Mouse (Mus musculus) gastrocnemius, adult 8-10 months (tissue): ENCODE data around the gene Mapkapk3. TPM values are rescaled to one million over a fixed set of nuclear protein-coding genes. Genes with fewer than 3 reads are reported as not detected.

Experiments
- DNase-seq, 2 experiments: peaks; one replicate each; pipeline ENCODE4 v3.0.0; 2022; ENCODE audit warnings: low spot score in 2 of 2
- total RNA-seq, 4 experiments: library from RNA; stranded (reverse); gene quantifications; 2 replicates each; pipeline ENCODE4 v1.2.4; 2022

The Mapkapk3 gene
- total RNA-seq, 4 experiments from 2014 or later, result 33.6 to 41.0 (median 36.0) TPM

DNA sequence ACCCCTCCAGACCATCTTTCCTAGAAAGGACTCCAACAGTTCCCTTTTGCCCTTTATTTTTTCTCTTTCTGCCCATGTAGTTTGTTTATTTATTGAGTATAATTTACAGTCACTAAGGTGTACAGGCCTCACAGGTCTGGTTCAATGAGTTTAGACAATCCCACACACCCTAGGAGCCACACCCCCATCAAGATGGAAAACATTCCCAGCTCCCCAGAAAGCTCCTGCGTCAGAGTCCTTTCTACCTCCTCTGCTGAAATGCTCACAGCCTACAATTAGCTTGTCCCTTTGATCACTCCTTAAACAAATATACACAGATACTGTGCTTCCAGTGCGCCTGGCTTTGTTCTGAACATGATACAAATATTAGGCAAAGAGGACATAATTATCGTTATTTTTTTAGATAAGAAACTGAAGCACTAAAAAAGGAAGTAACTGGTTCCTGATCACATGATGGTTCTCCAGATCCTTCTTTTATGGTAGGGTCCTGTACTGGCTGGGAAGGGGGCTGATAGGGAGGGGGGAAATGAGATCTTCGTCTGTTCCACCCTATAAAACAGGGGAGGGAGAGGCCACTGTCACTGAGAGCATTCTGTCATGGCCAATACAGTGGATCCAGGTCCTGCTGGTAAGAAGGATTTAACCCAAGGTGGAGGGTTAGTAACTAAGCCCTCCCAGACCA, 21.8 kb downstream of the Mapkapk3 start:
- no peak for DNase-seq

DNA sequence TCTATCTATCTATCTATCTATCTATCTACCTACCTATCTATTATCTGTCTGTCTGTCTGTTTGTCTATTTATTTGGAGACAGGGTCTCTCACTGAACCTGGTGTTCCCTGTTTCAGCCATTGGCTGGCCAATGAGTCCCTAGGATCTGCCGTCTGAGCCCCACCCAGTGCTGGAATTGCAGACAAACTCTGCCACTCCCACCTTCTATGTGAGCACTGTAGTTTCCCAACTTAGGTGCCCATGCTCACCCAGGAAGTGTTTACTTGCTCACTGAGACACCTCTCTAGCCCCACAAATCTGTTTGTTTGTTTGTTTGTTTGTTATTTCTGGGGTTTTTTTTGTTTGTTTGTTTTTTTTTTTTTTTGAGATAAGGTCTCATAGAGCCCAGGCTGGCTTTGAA, 22.6 kb downstream of the Mapkapk3 start:
- DNase-seq, result no peak

DNA sequence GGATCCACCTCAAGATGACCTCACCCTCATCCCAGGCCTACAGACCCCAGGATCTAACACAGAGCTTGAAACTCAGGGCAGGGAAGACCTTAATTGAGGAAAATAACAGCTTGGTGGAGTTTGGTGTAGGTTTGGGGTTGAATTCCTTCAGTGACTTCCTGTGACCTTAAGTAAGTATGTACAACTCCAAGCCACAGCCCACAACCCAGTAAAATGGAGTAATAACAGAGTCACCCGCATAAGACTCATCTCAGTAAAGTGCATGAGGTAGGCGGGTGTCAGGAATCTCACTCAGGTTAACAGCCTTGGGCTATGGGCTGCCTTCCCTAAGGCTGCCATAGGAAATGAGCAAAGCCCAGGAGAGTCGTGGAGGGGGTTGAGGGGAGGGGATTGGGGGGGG, 24.9 kb downstream of the Mapkapk3 start:
- no peak for DNase-seq

DNA sequence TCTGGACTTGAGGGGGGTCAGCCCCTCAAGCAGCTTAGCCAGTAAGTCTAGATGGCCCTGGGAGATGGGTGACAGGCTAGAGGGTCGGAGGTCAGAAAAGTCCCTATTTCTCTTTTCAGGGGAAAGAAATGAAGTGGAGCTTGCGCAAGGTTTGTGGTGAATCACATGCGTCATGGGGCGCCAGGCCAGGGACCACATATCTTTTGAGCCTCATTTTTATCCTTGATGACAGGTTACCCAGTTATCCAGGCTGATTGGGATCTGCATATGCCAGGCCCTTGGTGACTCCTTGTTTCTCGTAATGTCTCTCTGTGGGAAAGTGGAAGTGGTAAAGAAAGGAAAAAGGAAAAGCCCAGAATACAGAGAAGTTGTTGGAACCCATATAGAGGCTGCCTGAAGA, 25.8 kb downstream of the Mapkapk3 start:
- no peak for DNase-seq

DNA sequence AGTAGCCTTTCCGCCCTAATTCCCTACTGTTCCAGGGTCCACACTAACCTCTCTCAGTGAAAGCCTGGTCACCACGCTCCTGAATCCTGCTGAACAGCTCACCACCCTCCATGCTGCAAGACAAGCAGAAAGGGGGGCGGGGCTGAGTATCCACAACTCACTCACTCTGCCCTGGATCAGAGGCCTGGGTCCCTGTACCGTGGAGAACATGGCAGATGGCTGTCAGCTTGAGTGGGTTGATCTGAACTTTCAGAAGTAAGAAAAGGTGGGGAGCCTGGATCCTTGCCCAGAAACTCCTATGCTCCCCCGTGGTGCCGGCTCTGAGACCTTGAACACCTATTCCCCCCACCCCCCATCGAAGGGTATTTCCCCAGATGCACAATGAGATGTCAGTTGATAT, 27.3 kb downstream of the Mapkapk3 start:
- DNase-seq, result no peak

DNA sequence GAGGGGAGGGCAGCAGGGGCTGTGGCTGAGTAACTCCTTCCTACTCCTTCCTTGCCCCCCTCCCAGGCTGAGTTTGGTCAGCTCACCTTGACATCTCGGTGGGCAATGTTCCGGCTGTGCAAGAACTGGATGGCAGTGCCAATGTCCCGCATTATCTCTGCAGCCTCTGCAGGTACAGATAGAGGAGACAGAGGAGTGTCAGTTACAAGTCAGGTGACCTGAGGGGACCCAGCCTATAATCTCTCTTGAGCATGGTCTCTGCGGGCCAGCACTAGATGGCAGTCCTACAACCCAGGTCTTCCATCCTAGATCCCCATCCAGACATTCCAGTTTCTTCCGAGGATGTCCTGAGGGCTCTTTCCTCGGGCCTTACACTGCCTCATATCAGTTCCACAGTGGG, 27.9 kb downstream of the Mapkapk3 start:
- no peak for DNase-seq

DNA sequence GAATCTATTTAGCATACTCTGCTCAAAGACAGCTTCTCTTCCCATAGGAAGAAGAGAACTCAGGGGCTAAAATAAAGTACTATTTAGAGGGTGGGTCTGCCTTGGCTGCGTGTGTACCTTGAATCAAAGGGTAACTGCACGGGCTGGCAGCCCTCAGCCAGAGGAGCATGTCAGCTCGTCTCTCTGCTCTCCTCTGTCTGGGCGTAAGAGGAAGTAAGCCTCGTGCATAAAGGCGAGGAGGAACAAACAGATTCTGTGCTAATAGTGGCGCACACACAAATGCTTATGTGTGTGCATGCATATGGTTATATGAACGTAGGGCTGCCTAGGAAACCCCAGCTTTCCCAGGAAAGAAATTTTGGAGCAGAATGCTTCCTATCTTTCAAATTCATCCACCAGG, 28.8 kb downstream of the Mapkapk3 start:
- no peak for DNase-seq

DNA sequence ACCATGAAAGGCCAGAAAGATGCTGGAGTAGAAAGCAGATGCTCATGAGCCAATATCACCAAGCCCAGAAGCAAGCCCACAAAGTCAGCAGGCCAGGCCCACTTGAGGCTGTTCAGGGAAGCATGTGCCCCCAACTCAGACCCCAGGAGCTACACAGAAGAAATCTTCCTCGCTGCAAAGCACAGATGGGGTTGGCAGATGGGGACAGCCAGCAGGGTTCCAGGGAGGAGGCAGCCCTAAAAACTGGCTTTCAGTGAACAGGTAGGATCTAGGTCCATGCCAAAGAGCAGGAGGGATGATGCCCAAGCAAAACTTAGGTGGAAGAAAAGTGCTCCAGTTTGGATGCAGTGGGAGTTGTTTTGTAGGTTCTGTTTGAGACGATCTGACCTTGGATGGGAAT, 29.2 kb downstream of the Mapkapk3 start:
- DNase-seq, result no peak

DNA sequence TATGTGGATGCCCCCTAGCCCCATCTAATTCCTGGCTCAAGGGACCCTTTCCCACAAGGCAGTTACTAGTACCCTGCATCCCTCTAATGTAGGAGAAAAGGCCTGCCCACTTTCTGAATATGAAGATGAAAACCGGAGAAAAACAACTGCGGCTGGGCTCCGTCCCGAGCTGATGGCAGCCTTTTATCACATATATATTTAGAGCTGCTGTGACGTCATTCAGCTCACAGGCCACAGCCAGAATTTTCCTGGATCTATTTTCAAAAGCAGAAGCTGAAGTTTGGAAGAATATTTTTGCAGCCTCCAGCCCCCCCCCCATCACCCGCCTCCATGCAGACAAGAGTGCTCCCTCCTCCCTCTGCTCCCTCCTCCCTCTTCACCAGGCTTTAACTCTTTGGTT, 30.1 kb downstream of the Mapkapk3 start:
- no peak for DNase-seq

DNA sequence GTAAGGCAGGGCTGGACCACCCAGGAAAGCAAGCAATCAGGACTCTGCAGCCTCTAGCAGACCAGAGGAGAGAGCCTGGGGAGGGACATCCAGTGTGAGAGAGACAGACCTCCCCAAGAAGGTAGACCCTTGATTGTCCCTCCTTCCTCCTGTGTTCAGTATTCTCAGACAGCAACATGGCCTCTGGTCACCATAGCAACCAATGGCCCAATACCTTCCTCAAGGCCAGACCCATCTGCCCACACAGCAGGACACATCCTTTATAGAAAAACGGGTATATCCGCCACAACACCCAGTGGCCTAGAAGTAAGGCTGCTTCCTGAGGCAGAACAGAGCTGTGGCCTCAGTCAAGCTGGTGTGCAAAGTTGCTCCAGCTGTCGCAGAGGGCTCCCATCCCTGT, 34.1 kb downstream of the Mapkapk3 start:
- no peak for DNase-seq

DNA sequence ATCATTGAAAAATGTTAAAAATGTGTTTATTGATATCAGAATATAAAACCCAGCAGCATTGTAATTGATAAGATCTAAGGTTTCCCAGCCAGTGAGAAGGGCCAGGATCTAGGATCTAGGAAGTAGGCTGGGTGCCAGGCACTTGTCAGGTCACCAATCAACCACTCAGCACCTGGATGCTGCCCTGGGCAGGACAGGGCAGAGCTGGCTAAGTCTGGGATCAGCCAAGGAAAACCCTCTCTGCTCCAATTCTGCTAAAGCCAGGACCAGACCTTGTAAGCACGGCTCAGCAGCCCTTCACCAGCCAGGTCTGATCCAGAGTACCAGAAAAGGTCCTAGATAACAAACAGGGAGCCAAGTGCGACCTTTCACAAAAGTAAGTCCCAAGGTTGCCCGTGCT, 34.8 kb downstream of the Mapkapk3 start:
- DNase-seq, result peak in 1 of 2 experiments; percentile 47

DNA sequence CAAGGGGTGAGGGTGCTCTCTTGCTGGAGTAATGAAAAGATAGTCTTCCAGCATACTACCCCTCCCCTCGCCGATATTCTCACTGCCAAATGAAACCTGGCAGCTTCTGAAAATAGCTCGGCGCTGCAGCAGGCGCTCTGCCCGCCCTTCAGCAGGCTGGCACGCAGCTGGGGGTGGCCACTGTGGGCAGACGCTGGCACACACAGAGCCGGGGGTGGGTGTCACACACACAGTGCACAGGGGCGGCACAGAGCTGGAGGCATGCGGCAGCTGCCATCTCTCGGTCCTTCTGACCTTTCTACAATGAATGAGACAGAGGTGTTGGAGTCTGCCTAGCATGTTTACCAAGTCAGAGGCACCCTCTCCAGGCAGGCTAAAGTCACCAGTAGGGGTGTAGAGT, 35.2 kb downstream of the Mapkapk3 start:
- peak; percentile 57 to 70 for DNase-seq

DNA sequence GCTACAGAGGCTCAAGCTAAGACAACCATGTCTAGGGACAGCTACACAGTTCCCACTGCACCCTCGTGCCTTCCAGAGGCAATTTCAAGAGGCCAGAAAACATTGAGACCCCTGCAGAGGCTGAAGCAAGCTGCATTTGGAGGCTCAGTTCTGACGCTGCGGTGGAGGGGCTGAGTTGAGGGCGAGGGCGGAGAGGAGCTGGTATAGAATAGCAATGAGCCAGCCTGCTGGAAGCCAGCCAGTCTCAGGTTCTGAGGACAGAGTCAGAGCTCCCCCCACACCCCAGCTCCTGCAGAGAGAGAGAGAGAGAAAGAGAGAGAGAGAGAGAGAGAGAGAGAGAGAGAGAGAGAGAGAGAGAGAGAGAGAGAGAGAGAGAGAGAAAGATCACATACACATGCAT, 37.5 kb downstream of the Mapkapk3 start:
- DNase-seq, result no peak

DNA sequence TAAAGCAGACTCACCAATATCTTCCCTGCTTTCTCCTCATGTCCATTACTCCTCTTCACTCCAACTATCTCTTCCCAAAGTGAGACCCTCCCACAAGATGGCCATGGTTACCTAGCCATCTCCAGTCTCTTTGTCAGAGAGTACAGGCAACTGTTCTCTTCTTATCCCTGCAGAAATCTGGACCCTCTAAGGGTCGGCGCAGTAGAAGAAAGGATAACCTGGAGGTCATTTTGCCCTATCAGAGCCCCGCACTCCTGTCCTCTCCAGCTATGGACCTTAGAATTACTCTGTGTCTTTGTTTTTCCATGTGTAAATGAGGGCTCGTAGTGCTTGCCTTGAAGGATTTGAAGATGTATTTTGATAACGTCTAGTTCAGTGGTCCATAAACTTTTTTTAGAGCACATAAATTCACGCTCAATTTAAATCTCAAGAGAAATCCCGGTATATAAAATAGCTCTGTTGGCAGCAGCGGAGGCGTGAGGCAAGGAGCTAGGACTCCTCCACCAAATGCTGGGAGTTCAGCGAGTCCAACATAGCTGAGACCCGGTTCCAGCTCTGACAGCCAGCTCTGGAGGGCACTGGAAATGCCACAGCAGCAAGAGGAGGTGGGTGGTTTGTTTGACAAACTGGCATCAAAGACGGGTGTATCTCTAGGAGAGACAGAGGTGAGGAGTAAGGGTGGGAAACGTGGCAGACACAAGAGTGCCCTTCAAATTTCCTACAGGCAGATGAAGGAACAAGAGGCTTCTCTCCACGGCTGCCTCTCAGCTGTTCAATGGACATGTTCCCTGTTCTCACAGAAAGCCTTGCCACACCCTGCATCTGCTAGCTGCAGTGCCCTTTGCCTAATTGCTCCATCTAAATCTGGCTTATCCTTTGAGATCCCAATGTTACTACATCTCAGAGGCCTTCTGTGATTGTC, 39.0 kb downstream of the Mapkapk3 start:
- no peak for DNase-seq

DNA sequence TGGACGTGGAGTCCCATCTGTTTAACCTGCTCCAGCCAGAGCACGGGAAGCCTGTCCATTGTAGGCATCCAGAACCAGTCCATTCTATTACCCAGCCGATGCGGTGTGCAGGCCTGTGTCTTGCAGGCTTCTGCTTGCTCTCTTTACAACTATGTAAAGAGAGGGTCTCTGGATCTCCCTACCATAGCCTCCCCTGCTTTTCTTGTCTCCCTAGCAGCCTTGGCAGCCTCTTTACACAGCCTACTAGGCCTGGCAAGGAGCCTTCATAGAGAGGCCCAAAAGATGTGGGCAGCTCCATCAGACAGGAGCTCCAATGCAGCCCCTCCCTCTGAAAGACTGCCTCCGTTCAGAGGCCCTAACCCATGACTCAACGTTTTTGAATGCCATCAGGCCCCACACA, 40.5 kb downstream of the Mapkapk3 start:
- DNase-seq, result no peak

DNA sequence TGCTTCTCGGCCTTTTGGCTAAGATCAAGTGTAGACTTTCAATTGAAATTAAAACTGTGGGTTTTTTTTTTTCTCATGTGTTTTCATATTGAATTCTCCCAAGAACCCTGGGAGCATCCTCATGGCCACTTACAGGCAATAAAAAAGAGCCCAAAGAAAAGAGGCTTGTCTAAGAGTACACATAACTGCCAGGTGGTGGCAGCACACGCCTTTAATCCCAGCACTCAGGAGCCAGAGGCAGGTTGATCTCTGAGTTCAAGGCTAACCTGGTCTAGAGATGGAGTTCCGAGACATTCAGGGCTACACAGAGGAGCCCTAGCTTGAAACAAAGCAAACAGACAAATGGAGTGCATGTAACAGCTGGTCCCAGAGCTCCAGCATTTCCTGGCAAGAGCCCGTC, 43.5 kb downstream of the Mapkapk3 start:
- no peak for DNase-seq

DNA sequence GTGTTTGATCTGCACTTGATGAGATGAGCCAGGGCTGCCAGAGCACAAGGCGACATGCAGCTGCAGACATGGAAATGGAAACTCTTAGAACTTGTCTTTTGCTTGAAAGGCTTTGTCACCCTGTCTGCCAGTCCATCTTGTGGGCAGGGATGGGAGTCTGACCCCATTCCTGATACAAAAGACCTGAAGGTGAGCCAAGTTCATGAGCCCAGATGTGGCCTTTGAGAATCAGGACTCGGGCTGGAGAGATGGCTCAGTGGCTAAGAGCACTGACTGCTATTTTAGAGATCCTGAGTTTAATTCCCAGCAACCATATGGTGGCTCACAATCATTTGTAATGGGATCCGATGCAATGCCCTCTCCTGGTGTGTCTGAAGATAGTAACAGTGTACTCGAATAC, 44.4 kb downstream of the Mapkapk3 start:
- DNase-seq, result no peak

DNA sequence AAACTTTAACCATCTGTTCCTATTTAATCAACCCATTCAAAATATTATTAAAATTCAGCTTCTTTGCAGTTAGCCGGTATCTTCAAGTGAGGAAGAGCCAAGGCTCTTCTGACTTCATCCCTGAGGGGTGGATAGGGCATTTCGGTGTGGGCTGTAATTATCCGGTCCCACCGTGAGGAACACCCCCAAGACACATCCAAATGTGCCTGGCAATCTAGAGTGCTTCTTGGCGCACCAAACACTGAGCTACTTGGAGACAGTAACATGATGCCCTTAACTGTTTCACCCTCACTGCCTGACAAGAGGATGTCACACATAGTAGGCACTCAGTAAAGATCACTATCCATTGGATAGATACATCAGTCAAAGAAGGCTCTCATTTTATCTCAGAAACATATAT, 53.5 kb downstream of the Mapkapk3 start:
- DNase-seq, result no peak

DNA sequence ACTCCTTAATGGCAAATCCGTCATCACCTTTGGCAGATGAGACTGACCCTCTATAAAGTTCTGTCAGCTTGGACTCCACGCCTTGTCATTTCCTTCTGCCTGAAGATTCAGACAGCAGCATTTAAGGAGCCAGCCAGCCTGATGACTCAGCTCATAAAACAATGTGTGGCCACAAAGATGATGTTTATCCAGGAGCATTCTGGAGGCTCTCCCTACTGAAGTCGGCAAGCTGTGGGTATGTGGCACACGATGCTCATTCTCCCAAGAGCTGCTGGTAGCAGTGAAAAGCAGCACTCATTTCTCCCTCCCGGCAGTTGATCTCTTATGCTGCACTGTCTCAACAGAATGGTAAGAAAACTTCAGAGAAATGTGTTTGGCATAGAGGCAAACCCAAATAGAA, 54.4 kb downstream of the Mapkapk3 start:
- DNase-seq, result no peak

DNA sequence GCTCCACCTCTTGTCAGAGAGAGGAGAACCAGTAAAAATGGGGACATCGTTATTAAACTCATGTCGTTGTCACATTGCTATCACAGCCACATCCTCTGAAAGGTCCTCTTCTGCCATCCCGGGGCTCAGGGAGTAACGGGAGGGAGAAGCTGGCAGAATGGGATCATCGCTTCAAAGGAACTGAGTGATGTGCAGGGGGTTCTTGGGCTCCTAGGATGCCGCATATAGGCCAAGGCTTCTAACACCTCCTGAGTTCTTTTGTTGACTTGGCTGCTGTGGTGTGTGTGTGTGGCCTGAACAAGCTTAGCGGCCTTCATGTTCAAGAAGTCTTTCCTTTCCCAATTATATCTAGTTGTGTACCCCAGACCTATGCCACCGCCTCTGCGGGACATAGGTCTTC, 57.5 kb downstream of the Mapkapk3 start:
- DNase-seq, result no peak

DNA sequence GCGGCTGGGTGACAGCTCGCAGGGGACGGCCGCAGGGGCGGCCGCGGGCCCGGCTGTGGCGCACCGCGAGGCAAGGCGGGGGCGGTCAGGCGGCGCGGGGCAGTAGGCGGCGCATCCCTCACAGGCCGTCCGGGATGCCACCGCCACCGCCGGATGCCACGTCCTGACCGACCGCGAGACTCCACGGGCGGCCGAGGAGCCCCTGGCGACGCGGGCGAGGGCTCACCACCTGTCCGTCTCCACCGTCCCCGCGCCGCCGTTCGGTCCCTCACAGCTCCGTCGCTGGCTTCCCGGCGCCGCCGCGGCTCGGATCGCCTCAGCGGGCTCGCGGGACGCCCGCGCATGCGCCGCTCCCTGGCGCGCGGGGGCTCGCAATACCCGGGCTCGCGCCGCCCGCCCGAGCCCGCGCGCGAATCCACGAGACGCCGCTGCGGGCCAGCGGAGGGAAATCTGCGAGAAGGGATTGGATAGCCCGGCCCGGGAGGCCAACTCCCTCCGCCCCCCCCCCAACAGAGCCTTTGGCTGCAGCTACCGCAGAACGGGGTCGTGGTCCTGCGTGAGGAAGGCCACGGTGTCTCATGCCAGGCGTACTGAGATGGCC, 58.0 kb downstream of the Mapkapk3 start, which contains the start of gene Dock3:
Gene Dock3, minus strand, starts transcription at position 371 of the 601 bp plus-strand sequence.
- DNase-seq, result peak; percentile 29 to 34

DNA sequence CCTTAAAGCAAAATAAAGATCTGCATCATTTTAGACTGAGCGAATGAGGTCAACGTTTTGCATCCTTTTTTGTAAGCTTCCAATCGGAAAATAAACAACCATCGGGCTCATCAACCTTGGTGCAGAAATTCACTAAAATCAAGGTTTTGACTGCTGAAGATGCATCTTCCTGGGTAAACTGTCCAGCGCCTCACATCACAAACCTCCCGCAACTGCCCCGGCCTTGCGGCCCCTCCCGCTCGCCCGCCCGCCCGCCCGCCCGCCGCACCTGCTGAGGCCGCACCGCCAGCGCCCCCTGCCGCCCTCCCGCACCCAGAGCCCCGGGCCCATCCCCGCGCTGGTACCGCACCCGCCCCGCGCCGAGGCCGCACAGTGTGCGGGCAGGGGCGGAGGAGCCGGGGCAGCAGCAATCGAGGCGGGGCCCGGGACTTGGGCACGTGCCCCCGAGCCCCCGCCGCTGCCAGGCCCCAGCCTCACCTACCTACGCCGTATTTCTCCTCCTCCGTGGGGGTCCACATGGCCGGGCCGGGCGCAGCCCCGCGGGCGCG, 58.6 kb downstream of the Mapkapk3 start:
- DNase-seq, result no peak
